Mouse (Mus musculus) limb, embryonic 14.5 days (tissue): Measurements from ENCODE around the gene Htr2b. TPM values are rescaled to one million over a fixed set of nuclear protein-coding genes. Genes with fewer than 3 reads are reported as not detected.

Experiments used
- ATAC-seq: fragments of 200-750 bp; cut with Nextera tagmentation; 2 replicates; pipeline ENCODE4 v1.8.0; 2017; ENCODE audit warnings: low read depth, moderate number of reproducible peaks, moderate TSS enrichment; ENCODE audit not compliant: low FRiP score
- DNase-seq: peaks from one replicate; pipeline ENCODE4 v3.0.0-alpha.2; 2015; ENCODE audit warnings: low spot score
- H3K27ac ChIP-seq: fragments of 300-500 bp; sonication (generic); replicated peaks from 2 replicates; pipeline ENCODE4 v1.5.1; 2014; ENCODE audit warnings: low read depth, mild to moderate bottlenecking, low read length, moderate library complexity, mixed read lengths
- H3K27me3 ChIP-seq: fragments of 300-500 bp; sonication (generic); 2 replicates; pipeline ENCODE4 v1.6.1; 2014; ENCODE audit warnings: low read length, mixed read lengths; ENCODE audit not compliant: control insufficient read depth, insufficient read depth
- H3K36me3 ChIP-seq: fragments of 300-500 bp; sonication (generic); 2 replicates; pipeline ENCODE4 v1.6.1; 2014; ENCODE audit warnings: mild to moderate bottlenecking, low read length, moderate library complexity, mixed read lengths; ENCODE audit not compliant: control insufficient read depth, insufficient read depth
- H3K4me1 ChIP-seq: fragments of 300-500 bp; sonication (generic); 2 replicates; pipeline ENCODE4 v1.6.1; 2014; ENCODE audit warnings: antibody characterized with exemption, low read length, mixed read lengths; ENCODE audit not compliant: control insufficient read depth, insufficient read depth
- H3K4me2 ChIP-seq: fragments of 300-500 bp; sonication (generic); replicated peaks from 2 replicates; pipeline ENCODE4 v1.6.1; 2014; ENCODE audit warnings: low read depth, mild to moderate bottlenecking, low read length, moderate library complexity; ENCODE audit not compliant: severe bottlenecking
- H3K4me3 ChIP-seq: fragments of 300-500 bp; sonication (generic); replicated peaks from 2 replicates; pipeline ENCODE4 v1.5.1; 2014; ENCODE audit warnings: low read length
- H3K9ac ChIP-seq: fragments of 300-500 bp; sonication (generic); 2 replicates; pipeline ENCODE4 v1.6.1; 2014; ENCODE audit warnings: mild to moderate bottlenecking, low read depth, low read length, moderate library complexity; ENCODE audit not compliant: severe bottlenecking
- H3K9me3 ChIP-seq: fragments of 300-500 bp; sonication (generic); 2 replicates; pipeline ENCODE4 v1.6.1; 2016; ENCODE audit warnings: low read length; ENCODE audit not compliant: control insufficient read depth
- POLR2A ChIP-seq: fragments of 200-500 bp; IDR thresholded peaks from 2 replicates; pipeline ENCODE4 v1.8.0; 2012; ENCODE audit warnings: inconsistent platforms, mild to moderate bottlenecking, moderate library complexity, borderline replicate concordance; ENCODE audit not compliant: insufficient read depth, insufficient read length; ENCODE audit errors: extremely low read depth
- WGBS: fragments of 180-500 bp; shearing (Covaris S2); extraction: QIAGEN DNeasy Blood & Tissue Kit; methylation state at CpG from one replicate; pipeline ENCODE4 v1.1.7; 2014; 5-methylcytosine and 5-hydroxymethylcytosine counted together
- polyA plus RNA-seq, 2 experiments: library from polyadenylated mRNA; depleted of rRNA in 1 of 2; stranded (reverse) in 1 of 2; unstranded in 1 of 2; fragments of >200 nt; fragmentation: Nextera tagmentation in 1 of 2; extraction: Ambion mirVana in 1 of 2; gene quantifications; 2 replicates each; pipeline versions ENCODE4 v1.2.1 to v1.2.3; 2012 to 2014

Htr2b gene
- polyA plus RNA-seq (2012; rRNA removed) (0.78 and 1.1 TPM in 2 replicates), polyA plus RNA-seq (2014; fragmentation: Nextera tagmentation; extraction: Ambion mirVana) (1.3 and 1.7 TPM in 2 replicates)

GRCm38 (mm10) chr1:86111779-86112178, at the start of gene Htr2b:
Gene Htr2b, minus strand, starts transcription at chr1:86111970.
- 52% methylated on average over 6 of the region's 6 CpGs for WGBS
- H3K36me3 ChIP-seq, result peaks cover 8% of the 10 kb centered on the region
- H3K4me3 ChIP-seq, result no peak within 1 kb of the TSS
- no peaks in the 10 kb centered on the region for H3K27me3 ChIP-seq
- H3K9ac ChIP-seq, result no peak within 1 kb of the TSS
- DNase-seq (peak; percentile 52), ATAC-seq (peak; percentile 68; the same call in 1 of the 2 replicates)
- TF ChIP-seq POLR2A, result no peak
- no peaks in the 10 kb centered on the region for H3K4me1 ChIP-seq
- H3K27ac ChIP-seq, result no peak within 1 kb of the TSS
- no peaks in the 10 kb centered on the region for H3K9me3 ChIP-seq
- H3K4me2 ChIP-seq, result no peak within 1 kb of the TSS

DNA sequence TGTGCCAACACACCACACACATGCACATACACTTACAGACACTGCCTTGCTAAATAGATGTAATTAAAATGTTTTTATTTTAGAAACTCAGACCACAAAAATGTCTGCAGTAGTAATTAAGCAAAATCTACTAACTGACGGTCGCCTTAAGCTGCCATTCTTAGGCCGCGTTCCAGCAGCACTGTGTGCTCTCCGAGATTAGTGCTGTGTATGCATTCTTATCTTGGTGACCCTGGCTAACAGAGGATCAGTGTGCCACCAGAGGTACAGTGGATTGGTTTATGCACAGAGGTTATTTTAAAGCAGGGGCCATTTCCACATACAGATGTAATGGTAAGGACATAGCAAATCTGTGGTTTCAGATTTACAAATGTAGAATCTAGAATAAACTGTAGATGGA, 49.3 kb upstream of the Htr2b start:
- Histone ChIP-seq H3K27me3 (no peaks in the 10 kb centered on the region), H3K4me3 (no peak overlapping the region), H3K4me2 (no peak overlapping the region), H3K9me3 (no peaks in the 10 kb centered on the region), H3K27ac (no peak overlapping the region), H3K9ac (no peak overlapping the region), H3K4me1 (no peaks in the 10 kb centered on the region), H3K36me3 (peaks cover 63% of the 10 kb centered on the region)
- ATAC-seq, result no peak
- 95% methylated on average over 5 of the region's 5 CpGs for WGBS
- DNase-seq, result no peak
- no peak for TF ChIP-seq POLR2A

DNA sequence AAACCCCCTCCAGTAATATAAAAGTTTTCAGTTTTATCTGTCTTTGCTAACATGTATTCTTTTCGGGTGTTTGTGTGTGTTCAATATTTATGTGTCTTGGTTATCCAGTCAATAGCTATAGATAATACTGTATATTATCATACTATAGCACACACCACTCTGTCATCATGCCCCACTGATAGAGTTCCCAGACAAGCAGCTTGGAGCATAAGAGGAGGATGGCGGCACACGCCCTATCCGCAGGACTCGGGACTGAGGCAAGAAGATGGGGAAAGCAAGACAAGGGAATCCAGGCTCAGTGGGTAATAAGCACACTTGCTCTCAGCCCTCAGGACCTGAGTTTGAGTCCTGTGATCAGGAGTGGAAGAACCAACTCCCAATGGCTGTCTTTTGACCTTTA, 48.7 kb upstream of the Htr2b start:
- H3K4me3 ChIP-seq, result no peak overlapping the region
- WGBS, result 96% methylated on average over 5 of the region's 5 CpGs

DNA sequence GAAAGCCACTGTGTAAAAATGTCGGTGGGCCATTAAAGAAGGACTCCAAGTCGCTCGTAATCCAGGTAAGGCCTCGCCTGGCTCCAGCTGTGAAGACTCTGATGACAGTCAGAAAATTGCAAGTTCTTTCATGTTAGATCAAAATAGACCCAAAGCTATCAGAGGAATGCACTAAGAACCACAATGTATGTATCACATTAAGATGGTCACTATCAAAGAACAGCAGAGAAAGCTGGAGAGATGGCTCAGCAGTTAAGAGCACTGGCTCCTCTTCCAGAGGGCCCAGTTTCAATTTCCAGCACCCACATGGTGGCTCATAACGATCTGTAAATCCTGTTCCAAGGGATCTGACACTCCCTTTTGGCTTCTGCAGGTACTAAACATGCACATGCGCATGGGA, 48.3 kb upstream of the Htr2b start:
- TF ChIP-seq POLR2A, result no peak
- DNase-seq (no peak), ATAC-seq (no peak)
- H3K9ac ChIP-seq, result no peak overlapping the region
- H3K36me3 ChIP-seq, result peaks cover 53% of the 10 kb centered on the region
- H3K9me3 ChIP-seq, result no peaks in the 10 kb centered on the region
- 80% methylated on average over 6 of the region's 6 CpGs for WGBS
- H3K4me1 ChIP-seq, result peaks cover 7% of the 10 kb centered on the region
- no peaks in the 10 kb centered on the region for H3K27me3 ChIP-seq
- H3K4me3 ChIP-seq, result no peak overlapping the region
- no peak overlapping the region for H3K27ac ChIP-seq
- no peak overlapping the region for H3K4me2 ChIP-seq

More for the DNA sequence above, 48.7 kb upstream of the Htr2b start:
- no peak for TF ChIP-seq POLR2A
- peaks cover 57% of the 10 kb centered on the region for H3K36me3 ChIP-seq
- ATAC-seq, result no peak
- peaks cover 3% of the 10 kb centered on the region for H3K4me1 ChIP-seq
- H3K9ac ChIP-seq, result no peak overlapping the region
- H3K4me2 ChIP-seq, result no peak overlapping the region
- no peaks in the 10 kb centered on the region for H3K27me3 ChIP-seq
- no peak overlapping the region for H3K27ac ChIP-seq
- no peaks in the 10 kb centered on the region for H3K9me3 ChIP-seq
- DNase-seq, result no peak

- DNase-seq (no peak), ATAC-seq (no peak)
- no peak overlapping the region for H3K4me3 ChIP-seq
- peaks cover 28% of the 10 kb centered on the region for H3K36me3 ChIP-seq
- H3K4me2 ChIP-seq, result no peak overlapping the region
- H3K9me3 ChIP-seq, result no peaks in the 10 kb centered on the region
- no peak overlapping the region for H3K9ac ChIP-seq
- WGBS, result 82% methylated on average over 6 of the region's 6 CpGs
- H3K4me1 ChIP-seq, result peaks cover 8% of the 10 kb centered on the region
- no peak for TF ChIP-seq POLR2A
- no peak overlapping the region for H3K27ac ChIP-seq
- no peaks in the 10 kb centered on the region for H3K27me3 ChIP-seq
Measured at GRCm38 (mm10) chr1:86156595-86156994, 44.8 kb upstream of the Htr2b start.

DNA sequence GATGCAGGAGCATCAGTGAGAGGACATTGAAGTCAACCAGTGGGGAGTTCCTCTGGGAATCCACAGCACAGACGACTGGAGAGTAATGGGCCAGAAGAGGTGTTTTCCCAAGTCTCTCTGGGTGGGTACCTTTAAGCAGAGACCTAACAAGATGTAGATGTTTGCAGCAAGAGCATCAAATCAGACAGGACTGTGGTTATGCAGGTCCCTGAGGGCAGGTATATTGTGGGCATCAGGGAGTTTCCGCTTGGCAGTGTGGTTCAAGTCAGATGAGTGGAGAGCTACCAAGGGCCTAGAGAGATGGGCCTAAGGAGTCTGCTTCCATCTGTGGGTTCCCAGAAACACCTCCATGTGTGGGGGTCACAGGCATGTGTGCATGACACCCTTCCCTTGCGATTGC, 44.3 kb upstream of the Htr2b start:
- Histone ChIP-seq H3K27ac (no peak overlapping the region), H3K9me3 (no peaks in the 10 kb centered on the region), H3K4me1 (peaks cover 8% of the 10 kb centered on the region), H3K36me3 (peaks cover 25% of the 10 kb centered on the region), H3K9ac (no peak overlapping the region), H3K4me2 (no peak overlapping the region), H3K4me3 (no peak overlapping the region), H3K27me3 (no peaks in the 10 kb centered on the region)
- DNase-seq (no peak), ATAC-seq (no peak)
- WGBS, result 81% methylated on average over 3 of the region's 3 CpGs
- no peak for TF ChIP-seq POLR2A
